Mouse (Mus musculus): Measurements from ENCODE around the gene Cartpt.
"Not testable (repeated sequence)": the region's sequence is repeated elsewhere in the genome, so short reads cannot be mapped to it uniquely, and the experiment has no call there.

The Cartpt gene

DNA sequence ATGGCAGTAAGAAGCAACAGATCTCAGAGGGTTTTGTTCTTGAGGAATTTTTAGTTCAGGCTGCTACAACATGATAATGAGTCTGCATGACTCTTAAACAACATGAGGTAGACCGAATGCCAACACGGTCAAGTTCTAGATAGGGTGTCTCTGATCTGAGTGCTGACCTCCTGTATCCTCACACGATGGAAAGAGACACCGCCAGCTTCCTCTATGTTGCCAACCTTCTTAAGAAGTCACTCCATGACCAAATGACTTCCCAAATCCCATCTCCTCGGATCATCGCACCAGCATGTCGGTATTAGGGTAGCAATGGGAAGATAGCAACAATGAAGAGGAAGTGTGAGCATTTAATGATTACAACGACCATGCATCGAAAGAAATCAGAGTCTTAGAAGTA is 43.6 kb downstream of the Cartpt start:
- DNase-seq (ENCODE audit: low spot score): no peak

DNA sequence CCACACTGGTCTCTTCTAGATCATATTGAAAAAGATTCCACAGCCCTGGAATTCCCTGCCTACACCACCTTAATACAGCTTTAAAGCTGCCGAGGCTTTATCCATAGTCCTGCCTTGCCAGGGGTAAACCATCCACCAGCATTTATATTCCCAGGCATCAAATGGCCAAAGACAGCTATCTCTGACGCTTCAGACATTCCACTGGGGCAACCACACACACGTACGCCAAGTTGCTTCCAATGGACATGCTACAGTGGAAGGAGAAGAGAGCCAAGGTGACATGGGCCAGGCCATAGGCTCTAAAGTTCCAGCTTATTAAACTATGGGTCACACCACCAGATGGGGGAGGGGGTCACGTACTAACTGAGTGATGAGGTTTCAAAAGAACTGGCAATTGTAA is 45.7 kb downstream of the Cartpt start:
- no peak for DNase-seq (ENCODE audit: low spot score)

DNA sequence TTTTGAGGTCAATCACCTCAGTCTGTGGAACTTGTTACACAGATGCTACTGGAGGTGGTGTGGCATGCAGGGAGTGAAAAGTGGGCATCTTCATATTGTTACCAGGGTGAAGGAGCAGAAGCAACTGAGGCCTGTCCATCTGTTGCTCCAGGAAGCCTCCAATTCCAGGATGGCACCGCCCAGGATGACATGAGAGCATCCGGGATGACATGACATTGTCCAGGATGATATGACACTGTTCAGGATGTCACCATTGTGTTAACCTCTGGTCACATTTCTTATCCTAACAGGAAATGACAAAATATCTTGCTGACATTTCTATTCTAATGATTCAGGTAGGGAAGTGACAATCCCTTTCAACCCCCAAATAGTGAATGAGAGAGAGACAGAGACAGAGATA is 47.8 kb downstream of the Cartpt start:
- no peak for DNase-seq (ENCODE audit: low spot score)

DNA sequence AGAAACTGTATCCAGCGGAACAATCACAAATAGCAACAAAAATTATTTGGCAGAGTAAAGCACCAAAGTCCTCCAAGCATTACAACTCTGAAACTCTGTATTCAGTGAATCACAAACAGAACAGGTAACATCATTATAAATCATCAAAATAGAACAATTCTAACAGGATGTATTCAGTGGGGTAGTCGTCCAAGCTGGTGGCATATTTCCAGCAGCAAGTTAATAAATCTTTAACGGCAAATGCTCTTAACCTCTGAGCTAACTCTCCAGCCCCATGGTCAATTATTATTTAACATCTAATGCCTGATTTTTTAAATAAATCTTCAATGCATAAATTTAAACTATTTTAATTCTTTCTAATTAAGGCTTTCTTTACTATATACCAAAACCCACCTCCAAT is 48.5 kb downstream of the Cartpt start:
- not testable (repeated sequence) for DNase-seq (ENCODE audit: low spot score)

DNA sequence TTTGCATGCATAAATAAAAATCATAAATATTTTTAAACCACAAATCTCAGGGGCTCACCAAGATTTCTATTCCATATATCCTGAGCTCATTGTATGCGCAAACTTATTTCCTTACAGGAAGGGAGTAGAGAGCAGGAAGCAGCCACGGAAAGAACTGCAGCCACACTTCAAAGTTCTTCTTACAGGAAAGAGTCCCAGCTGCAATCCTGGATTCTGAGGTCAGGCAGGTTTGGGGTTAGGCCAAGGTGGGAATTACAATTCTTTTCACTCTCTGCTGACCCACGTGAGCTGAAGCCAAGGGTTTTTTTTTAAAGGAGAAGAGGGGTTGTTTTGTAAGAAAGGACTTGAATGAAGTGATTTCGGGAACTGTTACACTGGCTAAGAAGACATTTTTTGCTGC is 49.9 kb downstream of the Cartpt start:
- DNase-seq (ENCODE audit: low spot score): no peak

DNA sequence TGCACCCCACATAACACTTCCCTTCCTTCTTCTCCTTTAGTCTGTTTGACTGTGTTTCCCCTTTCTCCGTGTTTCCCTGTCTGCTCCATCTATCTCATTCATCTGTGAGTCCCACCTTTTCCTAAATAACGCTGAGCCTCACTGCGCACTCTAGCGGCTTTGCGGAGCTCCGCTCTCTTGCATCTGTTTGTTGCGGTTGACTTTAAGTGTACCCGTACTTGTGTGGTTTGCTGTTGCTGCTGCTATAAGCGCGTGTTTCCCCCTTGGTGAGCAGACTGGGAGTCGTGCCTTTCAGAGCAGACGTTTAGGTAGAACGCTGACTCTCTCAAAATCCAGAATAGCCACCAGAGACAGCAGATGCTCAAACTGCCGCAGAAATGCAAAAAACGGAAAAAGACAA is 51.3 kb downstream of the Cartpt start:
- DNase-seq (ENCODE audit: low spot score): no peak

Data from T-cell, adult 2 months (primary cell).